Mouse (Mus musculus) liver, adult 2 months (tissue): Measurements from ENCODE around the gene Gm20388. TPM values are rescaled to one million over a fixed set of nuclear protein-coding genes. Genes with fewer than 3 reads are reported as not detected.

Source experiments
- DNase-seq: peaks from one replicate; pipeline ENCODE4 v3.0.0-alpha.2; 2011; ENCODE audit warnings: low read depth, low spot score; ENCODE audit errors: extremely low read depth
- H3K27ac ChIP-seq: fragments of 200-500 bp; replicated peaks from 2 replicates; pipeline ENCODE4 v1.5.1; 2012; ENCODE audit warnings: low read depth, mild to moderate bottlenecking, control low read depth, inconsistent platforms, low read length; ENCODE audit not compliant: insufficient read depth
- H3K27me3 ChIP-seq: fragments of 200-500 bp; 2 replicates; pipeline ENCODE4 v1.6.1; 2012; ENCODE audit warnings: mild to moderate bottlenecking, moderate library complexity, low read length, inconsistent platforms; ENCODE audit not compliant: control insufficient read depth, insufficient read depth
- H3K36me3 ChIP-seq: fragments of 200-500 bp; 2 replicates; pipeline ENCODE4 v1.6.1; 2012; ENCODE audit warnings: low read length, inconsistent platforms; ENCODE audit not compliant: control insufficient read depth, insufficient read depth
- H3K4me1 ChIP-seq: fragments of 200-500 bp; 2 replicates; pipeline ENCODE4 v1.6.1; 2011; ENCODE audit warnings: low read length; ENCODE audit not compliant: control insufficient read depth, insufficient read depth
- H3K4me3 ChIP-seq: fragments of 200-500 bp; 2 replicates; pipeline ENCODE4 v1.5.1; 2011; ENCODE audit warnings: low read depth, mild to moderate bottlenecking, control low read depth, low read length, moderate library complexity; ENCODE audit not compliant: insufficient read depth
- H3K79me2 ChIP-seq: fragments of 200-500 bp; 2 replicates; pipeline ENCODE4 v1.6.1; 2012; ENCODE audit warnings: inconsistent platforms, mild to moderate bottlenecking, low read length, moderate library complexity; ENCODE audit not compliant: control insufficient read depth, insufficient read depth
- H3K9ac ChIP-seq: fragments of 200-500 bp; 2 replicates; pipeline ENCODE4 v1.6.1; 2012; ENCODE audit warnings: low read depth, mild to moderate bottlenecking, control low read depth, inconsistent platforms, low read length
- CTCF ChIP-seq: fragments of 200-500 bp; IDR thresholded peaks from 2 replicates; pipeline ENCODE4 v1.5.1; 2011; ENCODE audit warnings: low read depth, low read length, control low read depth
- POLR2A ChIP-seq: fragments of 200-500 bp; IDR thresholded peaks from 2 replicates; pipeline ENCODE4 v1.6.1; 2011; ENCODE audit warnings: low read length, control low read depth; ENCODE audit not compliant: insufficient read depth; ENCODE audit errors: extremely low read depth
- WGBS: fragments of 180-500 bp; shearing (Covaris S2); methylation state at CpG from one replicate; pipeline ENCODE4 v1.1.7; 2018; 5-methylcytosine and 5-hydroxymethylcytosine counted together
- polyA plus RNA-seq: library from polyadenylated mRNA; depleted of rRNA; stranded (reverse); fragments of >200 nt; gene quantifications from 2 replicates; pipeline ENCODE4 v1.2.3, GENCODE M21; 2012
- total RNA-seq: library from RNA; depleted of rRNA; stranded (reverse); fragments of >200 nt; gene quantifications from 2 replicates; pipeline ENCODE4 v1.2.3, GENCODE M21; 2014

The Gm20388 gene
- total and polyA plus RNA-seq, 2 experiments, result 6.4 to 19.9 TPM

DNA sequence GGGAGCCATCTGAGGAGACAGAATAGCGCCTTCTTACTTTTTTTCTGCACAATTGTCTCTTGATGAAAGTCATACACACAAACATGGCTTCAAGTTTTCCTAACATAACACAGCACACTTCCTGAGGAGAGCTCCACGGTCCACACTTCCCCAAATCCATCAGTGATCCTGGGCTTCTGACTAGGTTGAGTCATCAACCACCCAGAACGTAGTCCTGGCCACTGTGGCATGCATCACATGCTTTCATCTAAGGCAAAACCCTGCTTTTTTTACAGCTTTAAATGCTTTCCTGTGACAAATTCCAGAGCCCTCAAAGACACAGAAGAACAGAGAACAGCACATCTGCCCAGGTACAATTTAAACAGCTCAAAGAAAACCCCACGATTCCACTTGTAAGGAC, 1718.0 kb downstream of the Gm20388 start:
- no peak overlapping the region for H3K4me3 ChIP-seq
- 84% methylated on average over 4 of the region's 4 CpGs for WGBS

DNA sequence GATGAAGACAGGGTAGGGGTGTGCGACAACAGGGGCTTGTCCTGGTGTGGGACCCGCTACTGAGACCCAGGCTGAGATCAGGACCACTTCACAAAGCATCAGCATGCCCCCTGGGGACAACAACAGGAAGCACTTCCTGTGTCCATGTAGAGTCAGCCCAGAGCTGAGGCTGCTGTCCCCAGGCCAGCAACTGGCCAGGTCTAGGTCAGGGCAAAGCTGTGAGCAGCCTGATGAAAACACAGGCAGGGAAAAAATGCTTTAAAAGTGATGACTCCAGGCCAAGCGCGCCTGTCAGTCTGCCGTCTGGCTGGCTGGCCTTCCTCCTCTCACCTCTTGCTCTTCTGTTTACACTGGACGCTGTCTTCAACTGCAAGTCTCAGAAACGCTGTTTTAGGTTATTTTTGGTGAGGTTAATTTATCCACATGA, 1721.0 kb downstream of the Gm20388 start:
- peaks cover 21% of the 10 kb centered on the region for H3K4me1 ChIP-seq
- peak overlapping the region; percentile 53 for H3K27ac ChIP-seq
- WGBS, result 28% methylated on average over 7 of the region's 7 CpGs
- H3K9ac ChIP-seq, result no peak overlapping the region
- H3K36me3 ChIP-seq, result peaks cover 5% of the 10 kb centered on the region
- no peaks in the 10 kb centered on the region for H3K27me3 ChIP-seq
- TF ChIP-seq CTCF (peak; percentile 30), POLR2A (no peak)
- H3K79me2 ChIP-seq, result peaks cover 62% of the 10 kb centered on the region
- H3K4me3 ChIP-seq, result no peak overlapping the region
- peak; percentile 85 for DNase-seq

More for the DNA sequence above, 1718.0 kb downstream of the Gm20388 start:
- H3K79me2 ChIP-seq, result peaks cover 71% of the 10 kb centered on the region
- no peak overlapping the region for H3K9ac ChIP-seq
- peaks cover 5% of the 10 kb centered on the region for H3K36me3 ChIP-seq
- H3K4me1 ChIP-seq, result peaks cover 17% of the 10 kb centered on the region
- no peak for DNase-seq
- no peak overlapping the region for H3K27ac ChIP-seq
- TF ChIP-seq POLR2A (no peak), CTCF (no peak)
- H3K27me3 ChIP-seq, result no peaks in the 10 kb centered on the region

DNA sequence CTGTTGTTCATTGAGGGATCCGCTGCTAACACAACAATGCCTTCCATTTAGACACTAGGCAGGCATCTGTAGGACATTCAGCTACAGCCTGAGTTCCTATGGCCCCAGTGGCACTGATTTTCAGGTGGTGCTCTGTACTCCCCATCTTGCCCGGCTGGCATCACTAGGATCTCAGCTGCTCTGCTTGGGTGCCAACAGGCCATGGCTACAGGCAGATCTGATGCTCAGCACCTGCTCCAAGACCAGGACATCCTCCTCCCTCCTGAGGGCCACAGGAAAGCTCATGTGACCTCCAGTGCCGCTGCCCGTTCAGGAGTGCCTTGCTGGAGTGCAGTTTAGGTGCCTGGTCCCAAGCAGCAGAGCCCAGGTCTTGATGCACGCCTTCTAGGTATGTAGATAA, 1721.8 kb downstream of the Gm20388 start:
- 65% methylated on average over 5 of the region's 5 CpGs for WGBS
- Histone ChIP-seq H3K4me1 (peaks cover 21% of the 10 kb centered on the region), H3K79me2 (peaks cover 63% of the 10 kb centered on the region), H3K9ac (no peak overlapping the region), H3K27ac (peak overlapping the region; percentile 53), H3K4me3 (no peak overlapping the region), H3K27me3 (no peaks in the 10 kb centered on the region), H3K36me3 (peaks cover 5% of the 10 kb centered on the region)
- no peak for DNase-seq
- TF ChIP-seq CTCF (no peak), POLR2A (no peak)

DNA sequence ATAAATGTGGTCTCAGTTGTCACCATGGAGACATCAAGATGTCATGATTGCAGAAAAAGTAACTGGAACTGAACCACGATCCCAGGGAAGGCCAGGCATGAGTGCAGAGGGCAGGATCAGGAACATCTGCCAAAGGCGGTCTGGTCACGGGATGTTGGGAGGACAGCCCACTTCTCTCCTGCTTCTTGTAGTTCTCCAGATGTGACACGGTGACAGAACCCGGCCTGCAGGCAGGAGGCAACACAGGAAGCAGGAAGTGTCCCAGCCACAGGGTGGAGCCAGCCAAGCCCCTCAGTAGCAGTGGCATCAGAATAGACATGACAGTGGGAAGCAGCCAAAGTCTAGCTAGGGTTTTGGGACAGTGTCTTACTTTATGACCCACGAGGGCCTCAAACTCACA, 1724.9 kb downstream of the Gm20388 start:
- Histone ChIP-seq H3K36me3 (no peaks in the 10 kb centered on the region), H3K9ac (no peak overlapping the region), H3K4me1 (peaks cover 32% of the 10 kb centered on the region), H3K79me2 (peaks cover 71% of the 10 kb centered on the region), H3K27ac (peak overlapping the region; percentile 60), H3K27me3 (no peaks in the 10 kb centered on the region), H3K4me3 (no peak overlapping the region)
- TF ChIP-seq CTCF (peak; percentile 21; the same call in 1 of the 2 replicates), POLR2A (no peak)
- DNase-seq, result peak; percentile 70
- WGBS, result 18% methylated on average over 6 of the region's 6 CpGs

DNA sequence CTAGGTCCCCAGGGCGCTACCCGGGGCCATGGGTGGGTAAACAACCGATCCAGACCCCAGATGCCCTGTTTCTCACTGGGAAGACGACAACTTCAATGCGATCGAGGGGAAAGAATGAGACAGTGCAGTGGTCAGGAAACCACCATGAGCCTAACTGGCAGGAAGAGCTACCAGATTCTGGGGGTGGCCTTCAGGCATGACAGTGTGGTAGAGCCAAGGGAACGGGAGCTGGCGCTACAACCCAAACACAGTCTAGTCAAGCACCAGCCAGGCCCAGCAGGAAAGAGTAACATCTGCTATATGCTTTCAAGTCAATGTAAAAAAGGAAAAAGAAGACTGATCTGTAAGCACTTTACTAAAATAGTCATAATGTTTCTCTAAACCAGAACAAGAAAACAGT, 1725.5 kb downstream of the Gm20388 start:
- Histone ChIP-seq H3K4me1 (peaks cover 35% of the 10 kb centered on the region), H3K79me2 (peaks cover 69% of the 10 kb centered on the region), H3K4me3 (no peak overlapping the region), H3K27ac (peak overlapping the region; percentile 60), H3K36me3 (no peaks in the 10 kb centered on the region), H3K9ac (no peak overlapping the region), H3K27me3 (no peaks in the 10 kb centered on the region)
- TF ChIP-seq POLR2A, result no peak
- no peak for TF ChIP-seq CTCF
- WGBS, result 73% methylated on average over 8 of the region's 8 CpGs
- no peak for DNase-seq

DNA sequence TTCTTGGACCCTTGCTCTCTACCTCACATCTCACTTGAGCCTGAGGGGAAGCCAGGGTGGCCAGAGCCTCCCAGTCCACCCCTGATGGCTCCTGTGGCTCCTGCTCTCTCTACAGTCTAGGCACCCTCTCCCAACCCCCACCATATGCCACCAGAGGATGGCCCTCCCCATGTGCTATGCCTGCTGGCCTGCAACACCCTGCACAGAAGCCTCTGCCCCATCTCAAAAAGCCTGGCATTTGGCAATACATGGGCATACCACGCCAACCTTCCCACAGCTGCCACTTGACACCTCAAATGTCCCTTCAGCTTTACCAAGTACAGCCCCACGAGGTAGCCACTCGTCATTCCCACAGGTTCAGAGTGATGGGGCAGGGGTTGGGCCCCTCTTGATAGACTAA, 1732.2 kb downstream of the Gm20388 start:
- TF ChIP-seq POLR2A, result no peak
- TF ChIP-seq CTCF, result no peak
- WGBS, result 62% methylated on average over 3 of the region's 3 CpGs
- no peaks in the 10 kb centered on the region for H3K36me3 ChIP-seq
- peaks cover 91% of the 10 kb centered on the region for H3K79me2 ChIP-seq
- no peak overlapping the region for H3K4me3 ChIP-seq
- no peaks in the 10 kb centered on the region for H3K27me3 ChIP-seq
- no peak overlapping the region; the same call in 1 of the 2 replicates for H3K27ac ChIP-seq
- no peak overlapping the region for H3K9ac ChIP-seq
- H3K4me1 ChIP-seq, result peaks cover 57% of the 10 kb centered on the region
- no peak for DNase-seq
